18 mouse cellular contexts compared by ENCODE assay signal in the genomic region with DNA sequence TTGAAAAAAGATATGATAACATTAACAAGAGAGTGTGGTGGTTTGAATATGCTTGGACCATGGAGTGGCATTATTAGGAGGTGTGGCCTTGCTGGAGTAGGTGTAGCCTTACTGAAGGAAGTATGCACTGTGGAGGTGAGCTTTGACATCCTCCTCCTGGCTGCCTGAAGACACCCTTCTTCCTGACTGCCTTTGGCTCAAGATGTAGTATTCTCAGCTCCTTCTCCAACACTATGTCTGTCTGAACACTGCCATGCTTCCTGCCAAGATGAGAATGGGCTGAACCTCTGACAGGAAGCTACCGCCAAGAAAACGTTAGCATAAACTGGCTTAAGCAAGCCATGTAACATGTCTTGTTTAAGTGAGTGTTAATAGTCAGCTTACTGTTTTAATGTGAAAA.
A peak's percentile ranks its signal among the peaks of the same experiment; 100 is the strongest.
DNase-seq lines count a peak whose midpoint lies in the region; ATAC-seq and TF ChIP-seq lines count a peak whose summit lies in the region.
"Had no signal": no experiment of that assay in that cellular context is flagged by ENCODE, and none has a peak within 500 bp of the region (broad histone marks: within the 10 kb centered on the region; RNA-seq: fewer than 3 reads in every experiment).

No protein-coding gene starts in this region.

- H3K9ac ChIP-seq in lung, embryonic 14.5 days = no peak overlapping the region
- no peak overlapping the region for H3K9ac ChIP-seq in lung, embryonic 16.5 days (ENCODE audit: low read length)
- H3K9ac ChIP-seq: embryonic facial prominence, embryonic 12.5 days; forebrain, embryonic 13.5 days had no signal

- peak; percentile 50 for DNase-seq in lung, embryonic 14.5 days
- no peak for DNase-seq in lung, postnatal 14 days
- no peak for DNase-seq in lung, postnatal 36 days
- DNase-seq in brain, embryonic 14.5 days (ENCODE audit: low read depth) = peak; percentile 7
- no peak for DNase-seq in left cerebral cortex, adult 8-10 months (ENCODE audit: low spot score in 2 of 2)
- DNase-seq: adrenal gland, adult 2 months; adrenal gland, postnatal 10 days; adrenal gland, postnatal 25 days; cerebellum, adult 11-12 months; cerebellum, adult 2 months; cerebellum, adult 9-10 months; cerebellum, postnatal 10 days; cerebellum, postnatal 25 days had no signal

- no peak overlapping the region for H3K4me2 ChIP-seq in lung, embryonic 14.5 days
- H3K4me2 ChIP-seq in lung, embryonic 16.5 days (ENCODE audit: low read depth, low read length) = no peak overlapping the region
- H3K4me2 ChIP-seq: embryonic facial prominence, embryonic 12.5 days; forebrain, embryonic 13.5 days had no signal

- H3K27ac ChIP-seq in lung, embryonic 14.5 days (ENCODE audit: low read depth) = no peak overlapping the region
- H3K27ac ChIP-seq in lung, embryonic 16.5 days (ENCODE audit: low read length) = no peak overlapping the region
- H3K27ac ChIP-seq: embryonic facial prominence, embryonic 10.5 days; embryonic facial prominence, embryonic 12.5 days; forebrain, embryonic 13.5 days had no signal

- H3K4me1 ChIP-seq in lung, embryonic 14.5 days (ENCODE audit: insufficient read depth) = no peaks in the 10 kb centered on the region
- H3K4me1 ChIP-seq in lung, embryonic 16.5 days (replicated peaks; ENCODE audit: control insufficient read depth, insufficient read depth, low read length) = no peaks in the 10 kb centered on the region
- H3K4me1 ChIP-seq: embryonic facial prominence, embryonic 12.5 days; forebrain, embryonic 13.5 days had no signal

- H3K36me3 ChIP-seq in lung, embryonic 14.5 days (ENCODE audit: insufficient read depth) = no peaks in the 10 kb centered on the region
- no peaks in the 10 kb centered on the region for H3K36me3 ChIP-seq in lung, embryonic 16.5 days (ENCODE audit: control insufficient read depth, insufficient read depth, low read length)
- H3K36me3 ChIP-seq: embryonic facial prominence, embryonic 10.5 days; embryonic facial prominence, embryonic 12.5 days had no signal

- ATAC-seq in lung, embryonic 14.5 days (ENCODE audit: insufficient read depth) = peak; percentile 56; the same call in 1 of the 2 replicates
- ATAC-seq in lung, embryonic 16.5 days (ENCODE audit: low read depth) = peak; percentile 83
- ATAC-seq: forebrain, embryonic 13.5 days; forebrain, embryonic 16.5 days had no signal

- no peak for TF ChIP-seq POLR2A in brain, embryonic 14.5 days (IDR thresholded peaks at IDR 0.05; ENCODE audit: borderline replicate concordance, extremely low read depth, insufficient read depth, insufficient read length, poor library complexity, severe bottlenecking)

- no peak for TF ChIP-seq CTCF in lung, embryonic 14.5 days (IDR thresholded peaks at IDR 0.05; ENCODE audit: low read depth)
- no peak for TF ChIP-seq CTCF in brain, embryonic 14.5 days (IDR thresholded peaks at IDR 0.05; ENCODE audit: borderline replicate concordance, extremely low read depth, insufficient read depth, insufficient read length)

- no peaks in the 10 kb centered on the region for H3K27me3 ChIP-seq in lung, embryonic 14.5 days (ENCODE audit: insufficient read depth, low read length)
- no peaks in the 10 kb centered on the region for H3K27me3 ChIP-seq in lung, embryonic 16.5 days (ENCODE audit: control insufficient read depth, insufficient read depth, low read depth, low read length)
- H3K27me3 ChIP-seq: embryonic facial prominence, embryonic 12.5 days; forebrain, embryonic 13.5 days had no signal

- no peak overlapping the region for H3K4me3 ChIP-seq in lung, embryonic 14.5 days (ENCODE audit: low read depth, low read length)
- H3K4me3 ChIP-seq in lung, embryonic 16.5 days (ENCODE audit: low read length) = no peak overlapping the region
- H3K4me3 ChIP-seq: embryonic facial prominence, embryonic 10.5 days; embryonic facial prominence, embryonic 12.5 days; forebrain, embryonic 13.5 days had no signal

- H3K9me3 ChIP-seq in lung, embryonic 14.5 days (ENCODE audit: low read depth, low read length) = no peaks in the 10 kb centered on the region
- H3K9me3 ChIP-seq in lung, embryonic 16.5 days (ENCODE audit: control insufficient read depth, low read length) = no peaks in the 10 kb centered on the region
- H3K9me3 ChIP-seq: embryonic facial prominence, embryonic 10.5 days; embryonic facial prominence, embryonic 12.5 days; forebrain, embryonic 13.5 days had no signal

- WGBS in lung, embryonic 14.5 days = 50% methylated on average over 2 of the region's 2 CpGs
- 38% methylated on average over 2 of the region's 2 CpGs for WGBS in lung, embryonic 16.5 days

Comparison
In these comparisons a context has a peak if more than half of its experiments do, and no peak if none do; other contexts are left out.
1. DNase-seq: peak in lung, embryonic 14.5 days (single experiment) and brain, embryonic 14.5 days (single experiment); none in lung, postnatal 14 days (single experiment), lung, postnatal 36 days (single experiment) and left cerebral cortex, adult 8-10 months (0 of 2).